Mouse (Mus musculus) c-Kit-positive CD71-positive TER-119-positive erythroid progenitor cells, embryonic 14.5 days (primary cell): Measurements from ENCODE around the gene Mlana.

Source experiments
- DNase-seq: peaks from one replicate; pipeline ENCODE4 v3.0.0-alpha.2; 2013; ENCODE audit warnings: low spot score

Mlana gene

DNA sequence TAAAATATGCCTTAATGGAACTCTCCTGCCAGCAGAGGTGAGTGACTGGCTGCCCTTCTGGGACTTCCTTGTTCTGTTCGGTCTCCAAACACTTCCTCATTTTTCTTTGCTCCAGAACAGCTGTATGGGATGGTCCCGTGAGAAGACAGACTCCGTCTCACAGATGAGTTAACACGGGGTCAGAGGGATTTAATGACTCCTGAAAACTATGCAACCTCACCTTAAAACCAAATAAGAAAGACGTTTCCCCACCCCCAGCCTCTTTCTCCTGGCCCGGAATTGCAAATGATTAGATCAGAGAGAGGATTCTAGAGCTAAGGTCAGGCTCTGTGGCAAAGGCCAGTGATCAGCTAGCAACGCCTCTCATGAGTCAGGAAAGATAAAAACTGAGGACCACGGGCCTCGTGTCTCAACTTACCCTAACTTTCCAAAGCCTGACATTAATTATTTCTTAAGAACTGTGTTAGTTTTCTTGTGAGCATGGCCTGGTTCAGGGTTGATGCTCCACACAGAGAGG lies 22.0 kb upstream of the Mlana start:
- DNase-seq: no peak

DNA sequence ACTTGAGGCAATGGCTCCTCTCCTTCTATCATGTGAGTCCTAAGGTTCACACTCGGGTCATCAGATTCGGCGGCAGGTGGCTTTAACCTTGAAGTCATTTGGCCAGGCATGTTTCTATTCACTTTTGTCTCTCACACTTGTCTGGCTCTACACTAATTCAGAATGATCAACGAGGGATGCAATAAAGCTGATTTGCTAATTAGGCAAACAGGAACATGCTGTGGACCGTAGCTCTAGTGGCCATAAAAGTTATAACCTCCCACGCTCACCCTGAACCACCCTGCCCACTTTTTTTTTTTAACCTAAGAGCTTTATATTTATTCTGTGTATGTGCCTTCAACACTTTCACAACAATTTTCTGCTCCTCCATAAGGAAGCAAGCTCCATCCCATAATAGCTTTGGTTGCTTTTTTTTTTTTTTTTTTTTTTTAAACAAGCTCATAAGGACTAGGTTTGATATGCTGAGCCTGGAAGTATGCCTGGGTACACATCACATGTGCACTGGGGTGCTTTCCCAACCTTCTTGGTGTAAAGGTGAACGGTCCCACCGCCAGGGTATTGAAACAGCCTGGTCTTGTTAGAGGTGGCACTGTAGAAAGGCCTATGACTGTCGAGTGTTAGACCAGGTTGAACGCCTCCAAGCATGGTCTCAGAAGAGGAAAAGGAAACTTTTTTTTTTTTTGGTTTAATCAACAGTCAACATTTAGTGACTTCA lies 21.0 kb upstream of the Mlana start:
- no peak for DNase-seq

DNA sequence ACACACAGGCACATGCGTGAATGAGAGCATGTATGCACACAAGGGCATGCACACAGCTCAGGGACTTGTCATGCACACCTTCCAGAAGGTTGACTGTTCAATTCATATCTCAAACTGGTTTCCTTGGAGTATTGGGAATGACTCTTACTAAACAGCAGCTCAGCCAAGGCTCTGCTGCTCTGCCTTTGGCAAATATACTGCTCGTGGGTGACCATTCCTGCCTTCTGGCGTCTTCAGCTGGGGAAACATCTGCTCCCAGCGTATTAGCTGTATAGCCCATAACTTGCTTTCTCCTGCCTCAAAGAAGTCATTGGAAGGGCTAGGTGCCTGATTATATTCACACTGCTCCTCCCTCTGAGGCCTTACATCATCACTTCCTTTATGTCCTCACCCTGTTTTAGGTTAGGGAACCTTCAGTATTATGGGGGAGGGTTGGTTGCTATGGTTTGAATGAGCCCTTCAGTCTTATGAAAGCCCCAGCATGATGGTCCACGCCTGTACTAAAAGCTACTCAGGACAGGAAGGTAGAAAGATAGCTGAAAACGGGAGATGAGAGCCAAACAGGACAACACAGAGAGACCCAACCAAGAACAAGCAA lies 19.3 kb upstream of the Mlana start:
- DNase-seq: no peak

DNA sequence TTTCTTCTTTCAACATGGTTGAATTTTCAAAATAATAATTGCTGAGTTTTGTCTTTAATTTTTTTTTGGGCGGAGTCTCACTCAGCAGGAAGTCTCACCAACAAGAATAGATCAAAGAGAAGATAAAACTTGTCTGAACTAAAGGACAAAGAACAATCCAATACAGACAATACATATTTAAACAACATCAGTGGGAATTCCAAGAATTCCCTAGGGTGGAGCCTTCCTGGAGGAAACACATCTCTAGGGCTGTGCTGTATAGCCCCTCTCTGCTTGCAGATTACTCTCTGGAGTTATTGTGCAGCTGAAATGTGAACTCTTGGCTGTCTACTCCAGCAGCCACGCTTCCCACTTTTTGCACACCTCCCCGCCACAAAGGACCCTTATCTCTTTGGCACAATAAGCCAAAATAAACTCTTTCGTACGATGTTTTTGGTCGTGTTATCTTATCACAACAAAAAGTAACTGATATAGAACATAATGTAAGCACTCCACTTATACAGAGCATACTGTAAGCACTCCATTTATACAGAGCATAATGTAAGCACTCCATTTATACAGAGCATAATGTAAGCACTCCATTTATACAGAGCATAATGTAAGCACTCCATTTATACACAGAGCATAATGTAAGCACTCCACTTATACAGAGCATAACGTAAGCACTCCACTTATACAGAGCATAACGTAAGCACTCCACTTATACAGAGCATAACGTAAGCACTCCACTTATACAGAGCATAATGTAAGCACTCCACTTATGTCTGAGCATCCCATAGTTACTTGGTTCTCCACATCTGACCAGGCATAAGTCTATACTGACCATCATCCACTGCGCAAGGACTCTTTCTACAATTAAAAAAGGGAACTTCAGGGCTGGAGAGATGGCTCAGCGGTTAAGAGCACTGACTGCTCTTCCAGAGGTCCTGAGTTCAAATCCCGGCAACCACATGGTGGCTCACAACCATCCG lies 17.2 kb upstream of the Mlana start:
- DNase-seq: no peak

DNA sequence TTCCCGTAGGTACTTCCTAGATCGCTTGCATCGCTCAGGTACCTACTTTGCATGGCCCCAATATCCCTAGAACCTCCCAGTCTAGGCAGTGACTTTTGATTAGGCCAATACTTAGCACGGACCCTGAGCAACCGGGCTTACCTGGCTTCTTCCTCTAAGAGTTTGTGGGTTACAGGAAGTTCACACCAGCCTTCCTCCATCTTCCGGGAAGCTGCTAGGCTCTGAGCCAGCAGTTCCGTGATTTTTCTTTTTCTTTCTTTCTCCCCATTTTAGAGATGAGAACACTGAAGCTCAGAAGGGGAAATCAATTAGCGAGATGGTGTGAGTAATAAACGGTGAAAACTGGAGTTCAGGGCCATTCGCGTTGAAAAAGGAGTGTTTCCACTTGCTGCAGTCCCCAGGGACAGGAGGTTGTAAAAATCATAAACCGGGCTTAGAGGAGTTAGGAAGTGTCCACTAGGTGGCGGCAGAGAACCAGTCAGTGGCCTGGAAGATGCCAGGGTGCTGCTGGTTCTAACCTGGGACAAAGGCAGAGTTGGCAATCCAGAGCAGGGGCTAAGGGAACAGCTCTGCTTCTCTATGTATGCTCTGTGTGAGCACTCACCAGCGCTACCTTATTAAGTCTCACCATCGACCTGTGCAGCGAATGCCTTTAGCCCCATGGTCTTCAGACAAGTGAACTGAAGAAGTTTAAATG lies 13.6 kb upstream of the Mlana start:
- DNase-seq: peak; percentile 71

DNA sequence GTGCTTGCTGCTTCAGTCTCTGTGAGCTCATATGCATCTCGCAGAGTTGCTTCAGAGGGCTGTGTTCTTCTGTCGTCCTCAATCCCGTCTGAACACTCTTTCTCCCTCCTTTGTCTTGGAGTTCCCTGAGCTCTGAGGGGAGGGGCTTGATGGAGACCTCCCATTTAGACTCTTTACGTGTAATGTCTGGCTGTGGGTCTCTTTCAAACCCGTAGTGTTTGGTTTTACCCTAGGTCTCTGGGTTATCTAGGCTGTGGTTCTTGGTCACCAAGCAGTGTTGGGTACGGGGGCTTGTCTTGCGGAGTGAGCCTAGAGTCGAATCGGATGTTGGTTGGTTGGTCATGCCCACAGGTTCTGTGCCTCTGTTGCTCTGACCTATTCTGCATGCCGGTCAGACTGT lies 2.6 kb upstream of the Mlana start:
- no peak for DNase-seq

DNA sequence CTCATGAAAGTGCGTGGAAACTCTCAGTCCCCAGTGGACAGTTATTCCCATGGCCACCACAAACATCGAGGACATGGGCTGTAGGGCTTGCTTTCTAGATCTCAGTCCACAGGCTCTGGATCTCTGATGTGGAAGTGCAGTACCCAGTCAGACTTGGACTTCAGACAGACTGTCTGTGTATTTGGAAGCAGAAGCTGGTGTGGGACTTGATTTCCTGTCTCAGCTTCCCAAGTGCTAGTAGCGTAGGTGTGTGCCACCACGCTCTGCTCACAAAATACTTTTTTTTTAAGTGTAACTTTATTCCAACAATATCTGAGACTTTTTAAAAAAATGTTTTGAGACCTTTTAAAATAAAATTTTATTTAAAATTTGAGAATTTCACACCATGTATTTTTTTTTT lies 1.3 kb upstream of the Mlana start:
- no peak for DNase-seq

DNA sequence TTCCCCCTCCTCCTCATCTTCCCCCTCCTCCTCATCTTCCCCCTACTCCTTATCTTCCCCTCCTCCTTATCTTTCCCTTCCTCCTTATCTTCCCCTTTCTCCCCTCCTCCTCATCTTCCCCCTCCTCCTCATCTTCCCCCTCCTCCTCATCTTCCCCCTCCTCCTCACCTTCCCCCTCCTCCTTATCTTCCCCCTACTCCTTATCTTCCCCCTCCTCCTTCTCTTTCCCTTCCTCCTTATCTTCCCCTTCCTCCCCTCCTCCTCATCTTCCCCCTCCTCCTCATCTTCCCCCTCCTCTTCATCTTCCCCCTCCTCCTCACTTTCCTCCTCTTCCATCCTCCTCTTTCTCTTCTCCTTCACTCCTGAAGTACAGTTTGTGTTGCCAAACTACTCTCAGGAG lies 784 bp upstream of the Mlana start:
- DNase-seq: no peak

DNA sequence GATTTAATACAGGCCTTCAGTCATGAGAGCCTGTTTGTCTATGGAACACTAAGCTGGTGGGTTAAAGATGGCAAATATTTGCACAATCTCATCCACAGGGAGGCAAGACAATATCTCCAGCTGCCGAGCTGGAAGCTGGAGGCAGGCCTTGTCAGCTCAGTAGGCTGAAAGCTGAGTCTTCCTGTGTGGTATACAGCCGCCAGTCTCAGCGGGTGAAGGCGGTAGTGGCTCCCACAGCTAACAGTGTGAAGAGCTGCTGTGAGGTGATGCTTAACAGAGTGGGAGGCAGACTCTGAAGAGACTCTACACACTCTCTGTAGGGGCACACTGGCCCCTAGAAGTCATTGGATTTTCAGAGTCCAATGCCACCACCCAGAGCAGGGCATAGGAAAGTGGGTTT lies 4.1 kb downstream of the Mlana start:
- DNase-seq: no peak

DNA sequence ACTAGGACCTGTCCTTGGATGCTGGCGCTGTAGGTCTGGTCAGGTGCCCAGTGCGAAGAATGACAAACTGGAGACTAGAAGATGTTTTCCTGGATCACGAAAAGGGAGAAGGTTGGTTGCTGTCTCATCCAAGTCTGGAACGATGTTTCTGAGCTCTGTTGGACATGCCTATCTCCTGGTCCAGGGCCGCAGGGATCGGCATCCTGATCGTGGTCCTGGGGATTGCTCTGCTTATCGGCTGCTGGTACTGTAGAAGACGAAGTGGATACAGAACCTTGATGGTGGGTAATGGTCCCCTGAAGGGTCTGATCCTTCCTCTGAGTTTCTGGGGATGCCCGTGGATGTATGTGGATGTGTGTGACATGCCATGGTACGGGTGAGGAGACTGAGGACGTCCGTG lies 6.8 kb downstream of the Mlana start:
- DNase-seq: no peak

DNA sequence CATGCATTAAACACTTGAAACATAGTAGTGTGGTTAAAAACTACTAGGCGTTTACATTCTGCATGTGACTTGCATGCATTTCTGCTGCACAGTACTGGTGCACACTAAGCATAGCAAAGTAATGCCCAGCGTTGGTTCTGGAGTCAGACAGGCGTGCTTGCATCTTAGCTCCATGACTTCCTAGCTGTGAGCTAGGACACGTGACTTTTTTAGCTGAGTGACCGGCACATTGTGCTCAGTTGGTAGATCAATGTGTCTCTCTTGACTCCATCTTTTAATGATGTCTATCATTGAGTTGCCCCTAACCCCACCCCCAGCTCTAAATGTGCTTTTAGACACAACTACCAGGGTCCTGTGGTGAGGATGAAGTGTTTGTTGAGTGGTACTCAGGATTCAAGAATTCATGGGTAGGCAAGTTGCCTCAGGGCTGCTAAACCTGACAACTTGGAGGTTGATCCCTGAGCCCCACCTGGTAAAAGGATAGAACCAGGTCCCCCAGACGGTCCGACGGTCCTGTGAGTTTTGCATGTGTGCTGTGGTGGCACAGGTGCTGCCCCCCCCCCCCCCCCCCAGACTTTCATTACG lies 9.8 kb downstream of the Mlana start:
- DNase-seq: no peak

DNA sequence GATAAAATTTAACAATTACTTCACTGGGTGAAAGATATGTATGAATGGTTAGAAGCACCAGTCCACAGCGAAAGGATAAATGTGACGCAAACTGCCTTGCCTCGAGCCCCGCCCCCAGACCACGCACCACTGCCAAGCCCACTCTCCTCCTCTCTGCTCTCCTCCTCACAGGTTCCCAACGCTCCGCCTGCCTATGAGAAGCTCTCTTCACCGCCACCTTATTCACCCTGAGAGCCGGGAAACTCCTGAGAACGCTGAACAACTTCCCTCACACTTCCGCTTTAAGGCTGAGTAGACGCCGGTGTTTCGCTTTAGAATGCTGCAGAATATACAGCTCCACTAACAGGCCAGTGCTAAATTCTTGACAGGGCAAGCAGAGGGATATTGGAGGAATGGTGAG lies 10.4 kb downstream of the Mlana start:
- DNase-seq: no peak

DNA sequence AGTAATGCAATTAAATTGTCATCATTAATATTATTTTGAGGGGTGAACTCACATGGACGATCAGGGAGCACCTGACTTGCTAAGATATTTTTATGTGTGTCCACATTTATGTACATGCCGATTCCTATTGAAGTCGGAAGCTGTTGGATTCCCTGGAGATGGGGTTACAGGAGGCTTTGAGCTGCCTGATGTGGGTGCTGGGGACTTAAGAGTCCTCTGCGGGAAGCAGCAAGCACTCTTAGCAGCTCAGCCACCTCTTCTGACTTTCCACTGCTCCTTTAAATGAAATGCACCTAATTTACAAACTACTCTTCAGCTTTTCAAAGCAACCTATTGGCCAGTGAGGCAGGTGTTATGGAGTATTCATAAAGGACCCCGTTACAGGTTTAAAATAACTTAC lies 10.8 kb downstream of the Mlana start:
- DNase-seq: no peak

DNA sequence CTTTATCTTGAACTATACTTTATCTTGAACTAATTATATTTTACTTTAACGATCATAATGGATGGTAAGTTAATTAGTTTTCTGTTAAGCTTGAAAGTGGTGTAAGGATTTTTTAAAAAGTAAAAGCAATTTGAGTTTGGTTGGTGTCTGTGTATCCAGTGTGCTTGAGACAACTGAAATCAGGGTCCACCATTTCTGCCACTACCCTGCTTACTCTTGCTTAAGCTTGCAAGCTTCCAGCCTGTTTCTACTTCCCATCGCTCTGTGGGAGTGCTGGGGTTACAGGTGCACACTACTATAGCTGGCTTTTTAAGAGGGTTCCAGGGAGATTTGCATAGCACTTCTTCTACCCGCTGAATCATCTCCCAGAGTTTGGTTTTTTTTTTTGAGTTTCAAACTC lies 11.8 kb downstream of the Mlana start:
- DNase-seq: no peak

DNA sequence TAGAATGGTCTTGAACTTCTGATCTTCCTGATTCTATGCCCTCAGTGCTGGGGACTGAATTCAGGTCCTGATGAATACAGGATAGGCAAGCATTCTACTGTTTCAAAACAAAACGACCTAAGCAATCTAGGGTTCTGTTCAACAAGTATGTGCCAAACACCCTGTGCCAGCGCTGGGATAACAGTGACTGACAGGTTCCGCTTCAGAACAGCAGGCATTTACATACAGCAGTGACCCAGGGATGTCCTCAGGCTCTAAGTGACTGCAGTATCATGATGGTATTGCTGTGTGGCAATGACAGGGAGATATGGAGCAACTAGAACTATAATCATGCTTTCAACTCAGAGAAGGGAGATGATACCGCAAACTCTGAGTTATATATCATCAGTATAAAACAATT lies 15.8 kb downstream of the Mlana start:
- DNase-seq: no peak

DNA sequence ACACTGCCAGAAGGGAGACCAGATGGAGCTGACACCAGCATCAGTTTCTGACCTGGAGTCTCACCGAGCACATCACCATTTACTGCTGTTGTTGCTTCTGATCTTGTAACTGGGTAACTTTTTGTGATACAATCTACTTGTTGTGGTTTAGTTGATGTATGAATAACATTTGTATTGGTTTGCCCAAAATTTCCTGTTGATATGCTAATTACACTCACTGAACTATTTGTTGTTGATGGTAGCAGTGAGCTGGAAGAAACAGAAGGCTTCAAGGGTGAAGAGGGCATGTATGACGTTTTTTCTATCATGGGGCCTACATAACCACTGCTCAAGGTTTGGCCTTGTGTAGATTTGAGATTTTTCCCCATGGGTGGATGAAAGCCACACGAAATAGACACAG lies 20.2 kb downstream of the Mlana start:
- no peak for DNase-seq

DNA sequence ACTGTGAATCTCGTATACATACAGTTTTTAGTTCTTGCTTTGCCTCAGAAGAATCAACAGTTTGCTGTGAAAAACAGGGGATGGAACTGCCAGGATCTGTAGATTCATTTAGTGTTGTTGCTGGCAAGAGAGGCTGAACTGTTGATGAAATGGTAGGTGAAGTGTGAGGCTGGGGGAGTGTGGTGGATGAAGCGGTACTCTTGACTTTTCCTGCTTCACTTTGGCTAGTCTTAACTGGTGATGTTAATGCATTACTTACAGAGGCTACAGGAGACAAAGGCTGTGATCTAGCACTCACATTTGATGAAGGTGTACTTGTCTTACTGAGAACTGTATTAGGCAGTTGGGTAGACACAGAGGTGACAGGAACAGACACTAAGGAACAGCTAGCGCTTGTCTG lies 20.9 kb downstream of the Mlana start:
- DNase-seq: no peak

DNA sequence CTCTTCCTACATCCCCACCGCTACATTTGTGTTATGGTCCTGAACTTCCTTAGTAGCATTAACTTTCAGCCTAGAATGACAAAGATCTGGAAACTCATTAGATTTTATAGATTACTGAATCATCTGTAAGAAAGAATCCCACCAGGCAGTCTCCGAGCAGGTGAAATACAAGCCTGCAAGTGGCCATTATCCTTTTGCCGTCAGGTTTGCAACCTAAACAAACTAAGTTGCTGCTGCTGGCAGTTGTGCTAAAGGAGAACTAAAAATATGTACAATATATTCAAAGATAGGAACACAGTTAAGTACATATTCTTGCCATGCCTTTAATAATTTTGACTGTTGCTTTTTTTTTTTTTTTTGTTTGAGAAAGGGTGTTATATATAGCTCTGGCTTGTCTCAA lies 37.8 kb downstream of the Mlana start:
- DNase-seq: no peak

DNA sequence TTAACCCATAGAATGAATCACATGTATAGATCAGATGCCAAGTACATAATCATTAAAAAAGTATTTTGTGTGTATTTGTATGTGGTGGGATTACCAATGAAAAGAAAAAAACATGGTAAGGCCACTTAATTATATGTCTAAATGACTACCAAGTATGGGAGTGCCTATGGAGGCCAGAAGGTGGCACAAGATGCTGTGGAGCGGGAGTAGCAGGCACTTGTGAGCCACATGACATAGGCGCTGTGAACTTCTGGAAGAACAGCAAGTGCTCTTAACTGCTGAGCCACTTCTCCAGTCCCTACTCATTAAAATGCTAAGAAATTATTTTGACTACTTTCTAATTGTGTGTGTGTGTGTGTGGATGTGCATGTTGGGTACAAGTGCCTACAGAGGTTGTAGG lies 42.0 kb downstream of the Mlana start:
- DNase-seq: no peak

DNA sequence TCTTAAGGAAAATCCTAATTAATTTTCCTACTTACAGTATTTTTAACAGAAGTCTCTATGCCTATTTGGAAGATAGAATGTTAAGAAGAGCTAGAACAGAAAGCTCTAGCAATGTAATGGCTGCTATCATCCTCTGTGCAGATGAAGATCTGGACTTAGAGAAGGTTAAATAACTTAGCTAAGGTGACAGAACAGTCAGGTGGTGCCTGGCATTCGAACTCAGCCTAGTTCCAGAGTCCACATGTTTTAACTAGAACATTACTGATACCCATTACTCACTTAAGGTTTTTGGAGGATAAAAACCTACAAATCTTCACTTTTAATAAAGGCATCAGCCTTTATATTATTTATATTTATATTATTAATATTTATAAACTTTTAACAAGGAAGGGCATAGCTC lies 43.0 kb downstream of the Mlana start:
- no peak for DNase-seq

DNA sequence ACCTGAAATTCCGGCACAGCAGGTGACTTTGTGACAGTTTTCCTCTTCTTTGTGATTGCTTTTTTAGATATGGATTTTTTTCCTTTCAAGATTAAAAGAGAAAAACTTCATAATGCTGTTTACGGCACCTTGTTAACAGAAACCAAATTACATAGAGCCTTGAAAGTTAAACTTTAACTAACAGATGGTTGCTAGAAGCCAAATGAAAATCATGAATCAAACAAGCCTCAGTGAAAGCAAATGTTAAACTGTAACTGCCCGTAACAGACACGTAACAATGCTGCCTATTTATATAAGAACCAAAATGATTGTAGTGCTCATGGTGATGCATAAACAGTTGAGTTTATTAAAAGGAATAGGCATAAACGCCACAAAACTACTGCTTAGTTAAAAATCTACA lies 45.9 kb downstream of the Mlana start:
- DNase-seq: no peak

DNA sequence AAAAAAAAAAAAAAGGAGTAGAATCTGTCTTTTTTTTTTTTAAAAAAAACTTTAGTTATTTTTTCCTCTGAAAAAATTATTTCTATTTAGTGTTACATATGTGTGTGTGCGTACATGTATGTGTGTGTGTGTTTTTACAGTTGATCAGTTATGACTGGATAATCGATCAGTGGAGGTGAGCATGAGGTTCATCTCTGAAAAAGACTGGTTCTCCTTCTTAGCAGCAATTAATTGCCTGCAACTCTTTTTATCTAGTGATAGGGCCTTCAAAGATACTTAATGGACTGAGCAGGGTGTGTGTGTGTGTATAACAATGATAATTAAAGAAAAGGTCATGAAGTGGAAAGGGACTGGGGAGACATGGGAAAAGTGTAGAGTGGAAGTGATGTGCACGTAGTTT lies 53.4 kb downstream of the Mlana start:
- DNase-seq: no peak
